Mouse (Mus musculus) myocyte (in vitro differentiated cells): Measurements from ENCODE around the gene Irf2.

ENCODE experiments used
- CEBPB ChIP-seq: IDR thresholded peaks from 2 replicates; pipeline ENCODE4 v1.6.1; 2011; ENCODE audit warnings: mild to moderate bottlenecking, moderate library complexity; ENCODE audit not compliant: poor library complexity, insufficient read depth, severe bottlenecking
- E2F4 ChIP-seq: IDR thresholded peaks from one replicate; pipeline ENCODE4 v1.6.1; 2011; ENCODE audit warnings: mild to moderate bottlenecking, control low read depth, moderate library complexity; ENCODE audit not compliant: insufficient read depth
- MAX ChIP-seq: IDR thresholded peaks from one replicate; pipeline ENCODE4 v1.6.1; 2011; ENCODE audit warnings: low read depth, mild to moderate bottlenecking, control low read depth
- MYOD1 ChIP-seq, 3 experiments: IDR thresholded peaks; one replicate each; pipeline ENCODE4 v1.6.1; 2011; ENCODE audit warnings: control low read depth in 2 of 3, low read depth in 2 of 3, mild to moderate bottlenecking in 2 of 3, moderate library complexity in 1 of 3; ENCODE audit not compliant: insufficient read length in 2 of 3, control insufficient read depth in 1 of 3
- MYOG ChIP-seq, 3 experiments: IDR thresholded peaks; one replicate each; pipeline ENCODE4 v1.6.1; 2011; ENCODE audit warnings: control low read depth in 2 of 3, low read depth in 2 of 3, mild to moderate bottlenecking in 2 of 3; ENCODE audit not compliant: insufficient read length in 2 of 3, control insufficient read depth in 1 of 3, insufficient read depth in 1 of 3
- POLR2A ChIP-seq: IDR thresholded peaks from one replicate; pipeline ENCODE4 v1.6.1; 2011; ENCODE audit warnings: low read depth, mild to moderate bottlenecking, control low read depth, moderate library complexity; ENCODE audit not compliant: insufficient read length
- POLR2AphosphoS2 ChIP-seq: IDR thresholded peaks from one replicate; pipeline ENCODE4 v1.6.1; 2011; ENCODE audit warnings: low read depth, control low read depth; ENCODE audit not compliant: insufficient read length
- REST ChIP-seq: IDR thresholded peaks from one replicate; pipeline ENCODE4 v1.6.1; 2011; ENCODE audit warnings: mild to moderate bottlenecking, control low read depth, moderate library complexity; ENCODE audit not compliant: insufficient read depth, insufficient read length
- TCF12 ChIP-seq: IDR thresholded peaks from one replicate; pipeline ENCODE4 v1.6.1; 2011; ENCODE audit warnings: mild to moderate bottlenecking, control low read depth; ENCODE audit not compliant: poor library complexity, insufficient read depth, severe bottlenecking
- USF1 ChIP-seq: IDR thresholded peaks from one replicate; pipeline ENCODE4 v1.6.1; 2011; ENCODE audit warnings: low read depth, mild to moderate bottlenecking, control low read depth, moderate library complexity

GRCm38 (mm10) chr8:46828734-46829413 is 89.3 kb downstream of the Irf2 start:
- no peak for TF ChIP-seq TCF12
- TF ChIP-seq MAX: no peak
- TF ChIP-seq E2F4: no peak
- no peak for TF ChIP-seq POLR2A
- TF ChIP-seq USF1: no peak
- no peak for TF ChIP-seq MYOG (IDR thresholded peaks at IDR 0.05; ENCODE audit: control insufficient read depth in 1 of 3, insufficient read depth in 1 of 3, insufficient read length in 2 of 3, low read depth in 2 of 3)
- no peak for TF ChIP-seq MYOD1 (IDR thresholded peaks at IDR 0.05; ENCODE audit: control insufficient read depth in 1 of 3, insufficient read length in 2 of 3, low read depth in 2 of 3)
- no peak for TF ChIP-seq REST
- no peak for TF ChIP-seq POLR2AphosphoS2
- TF ChIP-seq CEBPB: peak; percentile 62; the same call in 1 of the 2 replicates
